In the genomic region with DNA sequence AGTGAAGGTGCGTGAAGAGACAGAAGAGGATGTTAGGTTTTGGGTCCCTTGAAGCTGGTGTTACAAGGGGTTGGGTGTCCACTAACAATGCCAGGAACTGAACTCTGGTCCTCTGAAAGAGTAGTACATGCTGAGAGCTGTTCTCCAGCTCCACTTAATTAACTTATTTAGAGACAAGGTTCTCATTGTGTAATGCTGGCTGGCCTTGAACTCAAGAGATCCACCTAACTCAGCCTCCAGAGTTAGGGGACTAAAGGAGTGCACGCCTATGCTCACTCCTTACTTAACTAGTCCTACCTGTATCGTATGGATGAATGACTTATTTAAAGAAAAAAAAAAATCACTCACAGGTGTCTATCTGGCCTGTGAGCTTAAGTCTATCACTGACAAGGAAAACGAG, we compare ENCODE assay signal across 8 mouse cellular contexts. TPM values are rescaled to one million over a fixed set of nuclear protein-coding genes. Genes with fewer than 3 reads are reported as not detected.
DNase-seq lines count a peak whose midpoint lies in the region; ATAC-seq lines count a peak whose summit lies in the region.

No protein-coding gene starts in this region.

- no peaks in the 10 kb centered on the region for H3K27me3 ChIP-seq in kidney, embryonic 15.5 days
- H3K27me3 ChIP-seq in hindbrain, embryonic 15.5 days = no peaks in the 10 kb centered on the region
- H3K27me3 ChIP-seq in midbrain, embryonic 14.5 days (ENCODE audit: control insufficient read depth, insufficient read depth, low read length) = no peaks in the 10 kb centered on the region

- H3K36me3 ChIP-seq in kidney, embryonic 15.5 days = peaks cover 41% of the 10 kb centered on the region
- H3K36me3 ChIP-seq in hindbrain, embryonic 15.5 days = peaks cover 19% of the 10 kb centered on the region
- peaks cover 35% of the 10 kb centered on the region for H3K36me3 ChIP-seq in midbrain, embryonic 14.5 days (ENCODE audit: control insufficient read depth, insufficient read depth, low read length)

- peaks cover 27% of the 10 kb centered on the region for H3K4me1 ChIP-seq in kidney, embryonic 15.5 days
- no peaks in the 10 kb centered on the region for H3K4me1 ChIP-seq in brown adipose tissue, adult 24 weeks (ENCODE audit: control insufficient read depth, insufficient read depth, insufficient read length, low read length)
- H3K4me1 ChIP-seq in hindbrain, embryonic 15.5 days (replicated peaks) = peaks cover 23% of the 10 kb centered on the region
- peaks cover 18% of the 10 kb centered on the region for H3K4me1 ChIP-seq in midbrain, embryonic 14.5 days (ENCODE audit: control insufficient read depth, insufficient read depth, low read length)

- ATAC-seq in kidney, embryonic 15.5 days (replicated peaks; ENCODE audit: low FRiP score) = no peak
- no peak for ATAC-seq in hindbrain, embryonic 15.5 days (ENCODE audit: low FRiP score, low read depth)
- ATAC-seq in midbrain, embryonic 14.5 days (ENCODE audit: low FRiP score, low TSS enrichment) = no peak
- ATAC-seq in frontal cortex, adult (ENCODE audit: low TSS enrichment) = no peak

- DNase-seq in kidney, adult 18-20 months = no peak
- DNase-seq in midbrain, embryonic 14.5 days = no peak
- no peak for DNase-seq in thymus, postnatal 0 days (ENCODE audit: low spot score)
- no peak for DNase-seq in adrenal gland, postnatal 10 days

- no peak overlapping the region for H3K27ac ChIP-seq in kidney, embryonic 15.5 days
- no peak overlapping the region for H3K27ac ChIP-seq in brown adipose tissue, adult 24 weeks (replicated peaks; ENCODE audit: low read depth, low read length)
- peak overlapping the region; percentile 100; the same call in 1 of the 2 replicates for H3K27ac ChIP-seq in hindbrain, embryonic 15.5 days (replicated peaks)
- H3K27ac ChIP-seq in midbrain, embryonic 14.5 days (replicated peaks; ENCODE audit: low read depth, low read length) = 0 out of 2 replicates have a peak overlapping the region, but pooled peaks have one; percentile 98

- peak overlapping the region; percentile 96; the same call in 1 of the 2 replicates for H3K9ac ChIP-seq in kidney, embryonic 15.5 days
- H3K9ac ChIP-seq in hindbrain, embryonic 15.5 days = peak overlapping the region; percentile 98
- peak overlapping the region; percentile 92 for H3K9ac ChIP-seq in midbrain, embryonic 14.5 days (replicated peaks; ENCODE audit: low read length)

- 61% methylated on average over 4 of the region's 4 CpGs for WGBS in kidney, embryonic 15.5 days
- 65% methylated on average over 4 of the region's 4 CpGs for WGBS in hindbrain, embryonic 15.5 days
- WGBS in midbrain, embryonic 14.5 days = 67% methylated on average over 4 of the region's 4 CpGs

- H3K4me2 ChIP-seq in kidney, embryonic 15.5 days = peak overlapping the region; percentile 69
- H3K4me2 ChIP-seq in hindbrain, embryonic 15.5 days = peak overlapping the region; percentile 63
- H3K4me2 ChIP-seq in midbrain, embryonic 14.5 days (ENCODE audit: low read length) = peak overlapping the region; percentile 72

- no peaks in the 10 kb centered on the region for H3K9me3 ChIP-seq in kidney, embryonic 15.5 days (replicated peaks)
- H3K9me3 ChIP-seq in hindbrain, embryonic 15.5 days = no peaks in the 10 kb centered on the region
- H3K9me3 ChIP-seq in midbrain, embryonic 14.5 days (ENCODE audit: control insufficient read depth, low read length) = no peaks in the 10 kb centered on the region

- peak overlapping the region; percentile 100 for H3K4me3 ChIP-seq in kidney, embryonic 15.5 days (replicated peaks)
- H3K4me3 ChIP-seq in brown adipose tissue, adult 24 weeks (ENCODE audit: insufficient read depth, low read depth, low read length) = peak overlapping the region; percentile 58
- peak overlapping the region; percentile 100 for H3K4me3 ChIP-seq in hindbrain, embryonic 15.5 days
- H3K4me3 ChIP-seq in midbrain, embryonic 14.5 days (replicated peaks; ENCODE audit: low read depth, low read length) = peak overlapping the region; percentile 100

RNA-seq across cellular contexts. Expression of gene Nt5m, which starts 0.8 kb away (rescaled TPM):
- polyA plus RNA-seq in kidney, embryonic 15.5 days (2015; fragmentation: Nextera tagmentation; extraction: Ambion mirVana) = 37.9 and 42.8 TPM in 2 replicates
- 32.1 and 33.2 TPM in 2 replicates for polyA plus RNA-seq in brown adipose tissue, adult 24 weeks (2012; ENCODE audit: insufficient read depth, insufficient read length, missing spikeins)
- 70.3 and 74.8 TPM in 2 replicates for polyA plus RNA-seq in hindbrain, embryonic 15.5 days (2015; fragmentation: Nextera tagmentation; extraction: Ambion mirVana)
- 68.2 and 73.5 TPM in 2 replicates for polyA plus RNA-seq in midbrain, embryonic 14.5 days (2014; fragmentation: Nextera tagmentation; extraction: Ambion mirVana)
- polyA plus RNA-seq in thymus, postnatal 0 days (2015; fragmentation: Nextera tagmentation; extraction: Ambion mirVana) = 31.2 and 33.2 TPM in 2 replicates
- total RNA-seq in adrenal gland, postnatal 10 days (2021) = 10 to 100 TPM; 31.4 to 34.2 TPM

RNA-seq across cellular contexts. Expression of gene Cops3, which starts 1.2 kb away (rescaled TPM):
- 206 and 213 TPM in 2 replicates for polyA plus RNA-seq in kidney, embryonic 15.5 days (2015; fragmentation: Nextera tagmentation; extraction: Ambion mirVana)
- 105 and 106 TPM in 2 replicates for polyA plus RNA-seq in brown adipose tissue, adult 24 weeks (2012; ENCODE audit: insufficient read depth, insufficient read length, missing spikeins)
- polyA plus RNA-seq in hindbrain, embryonic 15.5 days (2015; fragmentation: Nextera tagmentation; extraction: Ambion mirVana) = 183 and 185 TPM in 2 replicates
- polyA plus RNA-seq in midbrain, embryonic 14.5 days (2014; fragmentation: Nextera tagmentation; extraction: Ambion mirVana) = 200 and 213 TPM in 2 replicates
- 195 and 198 TPM in 2 replicates for polyA plus RNA-seq in thymus, postnatal 0 days (2015; fragmentation: Nextera tagmentation; extraction: Ambion mirVana)
- total RNA-seq in adrenal gland, postnatal 10 days (2021) = 100 to 1,000 TPM in 1 of 2 experiments, 10 to 100 TPM in 1; 98.7 to 103 TPM

RNA-seq across cellular contexts. Expression of gene Flcn, which starts 28.6 kb away (rescaled TPM):
- polyA plus RNA-seq in kidney, embryonic 15.5 days (2015; fragmentation: Nextera tagmentation; extraction: Ambion mirVana) = 32.1 and 32.6 TPM in 2 replicates
- polyA plus RNA-seq in brown adipose tissue, adult 24 weeks (2012; ENCODE audit: insufficient read depth, insufficient read length, missing spikeins) = 17.9 and 27.3 TPM in 2 replicates
- 42.4 and 44.8 TPM in 2 replicates for polyA plus RNA-seq in hindbrain, embryonic 15.5 days (2015; fragmentation: Nextera tagmentation; extraction: Ambion mirVana)
- 35.9 and 41.1 TPM in 2 replicates for polyA plus RNA-seq in midbrain, embryonic 14.5 days (2014; fragmentation: Nextera tagmentation; extraction: Ambion mirVana)
- 31.4 and 32.2 TPM in 2 replicates for polyA plus RNA-seq in thymus, postnatal 0 days (2015; fragmentation: Nextera tagmentation; extraction: Ambion mirVana)
- total RNA-seq in adrenal gland, postnatal 10 days (2021) = 10 to 100 TPM; 33.3 to 51.3 TPM

RNA-seq across cellular contexts. Expression of gene Pld6, which starts 51.0 kb away (rescaled TPM):
- polyA plus RNA-seq in kidney, embryonic 15.5 days (2015; fragmentation: Nextera tagmentation; extraction: Ambion mirVana) = 5.0 and 5.1 TPM in 2 replicates
- polyA plus RNA-seq in brown adipose tissue, adult 24 weeks (2012; ENCODE audit: insufficient read depth, insufficient read length, missing spikeins) = 1.3 and 3.8 TPM in 2 replicates
- 15.1 and 16.4 TPM in 2 replicates for polyA plus RNA-seq in hindbrain, embryonic 15.5 days (2015; fragmentation: Nextera tagmentation; extraction: Ambion mirVana)
- 3.0 and 5.4 TPM in 2 replicates for polyA plus RNA-seq in midbrain, embryonic 14.5 days (2014; fragmentation: Nextera tagmentation; extraction: Ambion mirVana)
- polyA plus RNA-seq in thymus, postnatal 0 days (2015; fragmentation: Nextera tagmentation; extraction: Ambion mirVana) = 1.4 and 1.6 TPM in 2 replicates
- total RNA-seq in adrenal gland, postnatal 10 days (2021) = 10 to 100 TPM in 1 of 2 experiments, 1 to 10 TPM in 1; 6.5 to 10.4 TPM

Comparison
In these comparisons a context has a peak if more than half of its experiments do, and no peak if none do; other contexts are left out.
1. H3K27ac ChIP-seq: peak in hindbrain, embryonic 15.5 days (single experiment) and midbrain, embryonic 14.5 days (single experiment); none in kidney, embryonic 15.5 days (single experiment) and brown adipose tissue, adult 24 weeks (single experiment).
2. Peak in every context shown above with its lines, with median percentiles within 50 percentile points of each other: H3K4me2 ChIP-seq, H3K4me3 ChIP-seq and H3K9ac ChIP-seq.